Mouse (Mus musculus): Measurements from ENCODE around the gene Drd4.

Gene Drd4

GRCm38 (mm10) chr7:141292583-141293388 lies 980 bp downstream of the Drd4 start:
- DNase-seq (ENCODE audit: low spot score), result no peak

- peak; percentile 18 for DNase-seq (ENCODE audit: low spot score)
Measured at GRCm38 (mm10) chr7:141293852-141294471, 2.2 kb downstream of the Drd4 start.

GRCm38 (mm10) chr7:141294479-141294878 lies 2.7 kb downstream of the Drd4 start:
- DNase-seq (ENCODE audit: low spot score), result no peak

- DNase-seq (ENCODE audit: low spot score), result no peak
Measured at GRCm38 (mm10) chr7:141297926-141298650, 6.3 kb downstream of the Drd4 start.

- DNase-seq (ENCODE audit: low spot score), result no peak
Measured at GRCm38 (mm10) chr7:141299175-141299574, 7.4 kb downstream of the Drd4 start.

- DNase-seq (ENCODE audit: low spot score), result no peak
Measured at GRCm38 (mm10) chr7:141301386-141301785, 9.6 kb downstream of the Drd4 start.

- peak; percentile 18 for DNase-seq (ENCODE audit: low spot score)
Measured at GRCm38 (mm10) chr7:141302702-141303268, 11.0 kb downstream of the Drd4 start.

GRCm38 (mm10) chr7:141304537-141304936 lies 12.7 kb downstream of the Drd4 start:
- no peak for DNase-seq (ENCODE audit: low spot score)

- no peak for DNase-seq (ENCODE audit: low spot score)
Measured at GRCm38 (mm10) chr7:141314416-141314815, 22.6 kb downstream of the Drd4 start.

- DNase-seq (ENCODE audit: low spot score), result no peak
Measured at GRCm38 (mm10) chr7:141315076-141315475, 23.3 kb downstream of the Drd4 start.

GRCm38 (mm10) chr7:141315974-141316373 lies 24.2 kb downstream of the Drd4 start:
- peak; percentile 45 for DNase-seq (ENCODE audit: low spot score)

- DNase-seq (ENCODE audit: low spot score), result no peak
Measured at GRCm38 (mm10) chr7:141317619-141318132, 25.9 kb downstream of the Drd4 start.

- no peak for DNase-seq (ENCODE audit: low spot score)
Measured at GRCm38 (mm10) chr7:141319446-141319845, 27.6 kb downstream of the Drd4 start.

GRCm38 (mm10) chr7:141324686-141325085 lies 32.9 kb downstream of the Drd4 start:
- no peak for DNase-seq (ENCODE audit: low spot score)

- no peak for DNase-seq (ENCODE audit: low spot score)
Measured at GRCm38 (mm10) chr7:141326546-141327446, 35.0 kb downstream of the Drd4 start.

- peak; percentile 99 for DNase-seq (ENCODE audit: low spot score)
Measured at GRCm38 (mm10) chr7:141327469-141328372, 35.9 kb downstream of the Drd4 start, which contains the start of the genes Deaf1 and Tmem80. Gene Deaf1, minus strand, starts transcription at chr7:141327690. Gene Tmem80, plus strand, starts transcription at chr7:141327739.

GRCm38 (mm10) chr7:141328373-141328990 lies 36.7 kb downstream of the Drd4 start:
- DNase-seq (ENCODE audit: low spot score), result no peak

GRCm38 (mm10) chr7:141330706-141331105 lies 38.9 kb downstream of the Drd4 start:
- DNase-seq (ENCODE audit: low spot score), result no peak

GRCm38 (mm10) chr7:141331990-141332389 lies 40.2 kb downstream of the Drd4 start:
- DNase-seq (ENCODE audit: low spot score), result peak; percentile 53

Data from lung, postnatal 25 days (tissue).